Mouse (Mus musculus): ENCODE results near the gene Atp13a2. TPM values are rescaled to one million over a fixed set of nuclear protein-coding genes. Genes with fewer than 3 reads are reported as not detected.
A peak's percentile ranks its signal among the peaks of the same experiment; 100 is the strongest.

Gene Atp13a2
- total and polyA plus RNA-seq, 2 experiments from 2014 or later = 141 to 251 TPM

- Histone ChIP-seq H3K9me3 (ENCODE audit: low read length) (no peaks in the 10 kb centered on the region), H3K36me3 (ENCODE audit: insufficient read depth) (peaks cover 17% of the 10 kb centered on the region), H3K4me1 (ENCODE audit: insufficient read depth) (peaks cover 10% of the 10 kb centered on the region), H3K4me2 (ENCODE audit: low read depth) (no peak overlapping the region), H3K27me3 (ENCODE audit: insufficient read depth, low read length) (no peaks in the 10 kb centered on the region), H3K27ac (ENCODE audit: low read depth, low read length) (peak overlapping the region; percentile 59), H3K9ac (peak overlapping the region; percentile 10; the same call in 1 of the 2 replicates), H3K4me3 (ENCODE audit: low read depth, low read length) (no peak overlapping the region)
- DNase-seq (no peak), ATAC-seq (no peak)
- no peak for TF ChIP-seq CTCF (IDR thresholded peaks at IDR 0.05; ENCODE audit: low read depth)
- WGBS = 15% methylated on average over 9 of the region's 9 CpGs
Measured at GRCm38 (mm10) chr4:140983442-140983841, 3.2 kb upstream of the Atp13a2 start.

DNA sequence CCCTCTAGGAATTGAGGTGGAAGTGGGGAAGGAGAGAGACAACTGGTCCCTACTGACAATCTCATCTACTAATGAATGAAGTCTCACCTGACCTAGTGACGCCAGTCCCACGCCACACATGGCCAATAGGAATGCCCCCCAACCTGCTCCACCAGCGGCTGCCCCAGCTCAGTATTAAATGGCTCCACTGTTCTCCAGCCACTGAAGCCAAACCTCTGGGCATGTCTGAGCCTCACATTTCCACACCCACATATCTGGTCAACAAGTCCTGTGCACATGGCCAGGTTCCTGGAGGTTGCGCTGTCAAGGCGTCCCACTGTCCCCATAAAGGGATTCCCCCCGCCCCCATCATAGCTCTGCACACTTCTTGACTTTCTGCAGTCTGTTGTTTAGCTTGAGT lies 2.1 kb upstream of the Atp13a2 start:
- DNase-seq (no peak), ATAC-seq (no peak)
- no peak overlapping the region for H3K4me3 ChIP-seq (ENCODE audit: low read depth, low read length)
- peaks cover 15% of the 10 kb centered on the region for H3K4me1 ChIP-seq (ENCODE audit: insufficient read depth)
- peaks cover 11% of the 10 kb centered on the region for H3K36me3 ChIP-seq (ENCODE audit: insufficient read depth)
- no peaks in the 10 kb centered on the region for H3K9me3 ChIP-seq (ENCODE audit: low read length)
- H3K27me3 ChIP-seq (ENCODE audit: insufficient read depth, low read length) = no peaks in the 10 kb centered on the region
- H3K4me2 ChIP-seq (ENCODE audit: low read depth) = no peak overlapping the region
- no peak overlapping the region for H3K27ac ChIP-seq (ENCODE audit: low read depth, low read length)
- TF ChIP-seq CTCF (IDR thresholded peaks at IDR 0.05; ENCODE audit: low read depth) = no peak
- WGBS = 96% methylated on average over 6 of the region's 6 CpGs
- H3K9ac ChIP-seq = no peak overlapping the region

GRCm38 (mm10) chr4:140986024-140986710 lies 506 bp upstream of the Atp13a2 start:
- H3K27me3 ChIP-seq (ENCODE audit: insufficient read depth, low read length) = no peaks in the 10 kb centered on the region
- peaks cover 15% of the 10 kb centered on the region for H3K4me1 ChIP-seq (ENCODE audit: insufficient read depth)
- 22% methylated on average over 15 of the region's 15 CpGs for WGBS
- peak overlapping the region; percentile 86 for H3K4me3 ChIP-seq (ENCODE audit: low read depth, low read length)
- peak overlapping the region; percentile 86 for H3K27ac ChIP-seq (ENCODE audit: low read depth, low read length)
- H3K9me3 ChIP-seq (ENCODE audit: low read length) = no peaks in the 10 kb centered on the region
- peak; percentile 38 for ATAC-seq
- peak overlapping the region; percentile 94 for H3K9ac ChIP-seq
- H3K4me2 ChIP-seq (ENCODE audit: low read depth) = peak overlapping the region; percentile 77
- peaks cover 6% of the 10 kb centered on the region; the same call in 1 of the 2 replicates for H3K36me3 ChIP-seq (ENCODE audit: insufficient read depth)
- no peak for TF ChIP-seq CTCF (IDR thresholded peaks at IDR 0.05; ENCODE audit: low read depth)
- peak; percentile 54 for DNase-seq

- H3K9ac ChIP-seq = peak overlapping the region; percentile 94
- peak overlapping the region; percentile 86 for H3K27ac ChIP-seq (ENCODE audit: low read depth, low read length)
- H3K4me1 ChIP-seq (ENCODE audit: insufficient read depth) = peaks cover 15% of the 10 kb centered on the region
- no peak for TF ChIP-seq CTCF (IDR thresholded peaks at IDR 0.05; ENCODE audit: low read depth)
- peaks cover 12% of the 10 kb centered on the region for H3K36me3 ChIP-seq (ENCODE audit: insufficient read depth)
- peak overlapping the region; percentile 86 for H3K4me3 ChIP-seq (ENCODE audit: low read depth, low read length)
- ATAC-seq = peak; percentile 13; the same call in 1 of the 2 replicates
- no peaks in the 10 kb centered on the region for H3K9me3 ChIP-seq (ENCODE audit: low read length)
- peak overlapping the region; percentile 77 for H3K4me2 ChIP-seq (ENCODE audit: low read depth)
- 31% methylated on average over 7 of the region's 7 CpGs for WGBS
- DNase-seq = no peak
- no peaks in the 10 kb centered on the region for H3K27me3 ChIP-seq (ENCODE audit: insufficient read depth, low read length)
Measured at GRCm38 (mm10) chr4:140987476-140987875, 803 bp downstream of the Atp13a2 start.

- no peak overlapping the region; the same call in 1 of the 2 replicates for H3K4me2 ChIP-seq (ENCODE audit: low read depth)
- 62% methylated on average over 7 of the region's 7 CpGs for WGBS
- ATAC-seq (no peak), DNase-seq (no peak)
- no peak overlapping the region for H3K4me3 ChIP-seq (ENCODE audit: low read depth, low read length)
- peaks cover 15% of the 10 kb centered on the region for H3K4me1 ChIP-seq (ENCODE audit: insufficient read depth)
- H3K9me3 ChIP-seq (ENCODE audit: low read length) = no peaks in the 10 kb centered on the region
- no peaks in the 10 kb centered on the region for H3K27me3 ChIP-seq (ENCODE audit: insufficient read depth, low read length)
- no peak overlapping the region for H3K27ac ChIP-seq (ENCODE audit: low read depth, low read length)
- TF ChIP-seq CTCF (IDR thresholded peaks at IDR 0.05; ENCODE audit: low read depth) = no peak
- H3K9ac ChIP-seq = 0 out of 2 replicates have a peak overlapping the region, but pooled peaks have one; percentile 3
- H3K36me3 ChIP-seq (ENCODE audit: insufficient read depth) = peaks cover 25% of the 10 kb centered on the region
Measured at GRCm38 (mm10) chr4:140988706-140989290, 2.1 kb downstream of the Atp13a2 start.

DNA sequence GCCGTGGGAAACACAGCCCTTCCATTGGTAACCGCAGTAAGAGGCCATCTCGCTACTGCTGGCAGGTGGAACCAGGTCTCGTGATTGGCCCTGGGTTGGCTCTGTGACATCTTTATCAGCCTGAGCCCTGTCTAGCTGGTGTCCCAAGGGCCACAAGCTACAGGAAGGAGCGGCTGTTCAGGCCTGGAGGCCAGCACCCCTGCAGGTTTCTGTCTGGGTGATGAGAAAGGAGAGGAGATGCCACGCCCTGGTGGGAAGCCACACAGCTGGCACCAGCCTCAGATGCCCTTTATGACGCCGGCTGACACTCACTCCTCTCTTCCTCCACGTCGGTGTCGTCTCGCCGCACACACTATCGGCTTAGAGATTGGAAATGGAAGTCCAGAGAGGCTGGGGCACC lies 2.8 kb downstream of the Atp13a2 start:
- no peak overlapping the region for H3K4me2 ChIP-seq (ENCODE audit: low read depth)
- H3K36me3 ChIP-seq (ENCODE audit: insufficient read depth) = peaks cover 31% of the 10 kb centered on the region
- no peak overlapping the region for H3K4me3 ChIP-seq (ENCODE audit: low read depth, low read length)
- H3K4me1 ChIP-seq (ENCODE audit: insufficient read depth) = peaks cover 15% of the 10 kb centered on the region
- no peak for TF ChIP-seq CTCF (IDR thresholded peaks at IDR 0.05; ENCODE audit: low read depth)
- no peaks in the 10 kb centered on the region for H3K9me3 ChIP-seq (ENCODE audit: low read length)
- no peak for ATAC-seq
- 93% methylated on average over 14 of the region's 14 CpGs for WGBS
- H3K27ac ChIP-seq (ENCODE audit: low read depth, low read length) = no peak overlapping the region
- no peak for DNase-seq
- no peak overlapping the region for H3K9ac ChIP-seq
- H3K27me3 ChIP-seq (ENCODE audit: insufficient read depth, low read length) = no peaks in the 10 kb centered on the region

GRCm38 (mm10) chr4:140992215-140992614 lies 5.5 kb downstream of the Atp13a2 start:
- no peak overlapping the region for H3K9ac ChIP-seq
- no peak overlapping the region for H3K27ac ChIP-seq (ENCODE audit: low read depth, low read length)
- no peak for DNase-seq
- no peak for TF ChIP-seq CTCF (IDR thresholded peaks at IDR 0.05; ENCODE audit: low read depth)
- H3K4me2 ChIP-seq (ENCODE audit: low read depth) = no peak overlapping the region
- WGBS = 74% methylated on average over 20 of the region's 20 CpGs
- H3K4me3 ChIP-seq (ENCODE audit: low read depth, low read length) = no peak overlapping the region
- peaks cover 59% of the 10 kb centered on the region for H3K36me3 ChIP-seq (ENCODE audit: insufficient read depth)
- H3K4me1 ChIP-seq (ENCODE audit: insufficient read depth) = peaks cover 15% of the 10 kb centered on the region
- H3K9me3 ChIP-seq (ENCODE audit: low read length) = no peaks in the 10 kb centered on the region
- no peak for ATAC-seq
- no peaks in the 10 kb centered on the region for H3K27me3 ChIP-seq (ENCODE audit: insufficient read depth, low read length)
